Mouse (Mus musculus) Patski (cell line): ENCODE measurements around the gene Trim41. TPM values are rescaled to one million over a fixed set of nuclear protein-coding genes. Genes with fewer than 3 reads are reported as not detected.

ENCODE experiments used
- ATAC-seq: fragments of 100-300 bp; one replicate; pipeline ENCODE4 v1.8.0; 2021
- CTCF ChIA-PET: fragments of 350-600 bp; sonication (Branson Sonifier 250); formaldehyde crosslinking; loops from one replicate; lab custom pipeline; 2022; ENCODE audit warnings: inconsistent platforms; lab: Charles Lee
- POLR2A ChIA-PET: fragments of 350-600 bp; sonication (Branson Sonifier 250); formaldehyde crosslinking; loops from one replicate; lab custom pipeline; 2022; ENCODE audit warnings: antibody characterized with exemption, inconsistent platforms; lab: Charles Lee
- DNase-seq: peaks from one replicate; pipeline ENCODE4 v3.0.0-alpha.2; 2011; ENCODE audit warnings: low read depth, low spot score
- H3K27me3 ChIP-seq: fragments of 371-371 bp; one replicate; pipeline ENCODE4 v1.5.1; 2021
- CTCF ChIP-seq: fragments of 100-300 bp; IDR thresholded peaks from one replicate; pipeline ENCODE4 v1.5.1; 2021
- in situ Hi-C: fragments of 300-500 bp; cut with MboI; formaldehyde crosslinking; loops from 3 replicates; pipeline ENCODE4 v1.11.1; 2018; ENCODE audit warnings: low pct_unique_long_range_greater_than_20kb, mixed read lengths
- polyA plus RNA-seq: library from polyadenylated mRNA; unstranded; gene quantifications from one replicate; pipeline ENCODE4 v1.2.3, GENCODE M21; 2021

The Trim41 gene
- polyA plus RNA-seq, 1 experiment from 2014 or later = 63.9 TPM

GRCm38 (mm10) chr11:48808304-48808646 lies 8.9 kb downstream of the Trim41 start:
- TF ChIP-seq CTCF = no peak
- H3K27me3 ChIP-seq = no peaks in the 10 kb centered on the region
- ATAC-seq (no peak), DNase-seq (no peak)
- in situ Hi-C loops = loop anchor here (25.0 kb wide), 1 partner anchor 879 kb away; no protein-coding TSS in a partner anchor
- ChIA-PET POLR2A (interaction anchor here (4.0 kb wide), 1 partner anchor 8 kb away, joined by 14 read pairs; the partner anchor contains the start of gene Trim41), CTCF (interaction anchor here (2.6 kb wide), 1 partner anchor 12 kb away, joined by 8 read pairs; no protein-coding TSS in a partner anchor)

GRCm38 (mm10) chr11:48807563-48808303 lies 9.4 kb downstream of the Trim41 start:
- DNase-seq = no peak
- in situ Hi-C loops = loop anchor here (25.0 kb wide), 1 partner anchor 880 kb away; no protein-coding TSS in a partner anchor
- no peaks in the 10 kb centered on the region for H3K27me3 ChIP-seq
- POLR2A ChIA-PET = interaction anchor here (4.0 kb wide), 1 partner anchor 9 kb away, joined by 14 read pairs; the partner anchor contains the start of gene Trim41
- TF ChIP-seq CTCF = no peak
- no peak for ATAC-seq
- CTCF ChIA-PET = interaction anchor here (1.6 to 2.6 kb wide), 2 partner anchors 8 to 12 kb away, joined by 4 to 8 read pairs; no protein-coding TSS in a partner anchor

DNA sequence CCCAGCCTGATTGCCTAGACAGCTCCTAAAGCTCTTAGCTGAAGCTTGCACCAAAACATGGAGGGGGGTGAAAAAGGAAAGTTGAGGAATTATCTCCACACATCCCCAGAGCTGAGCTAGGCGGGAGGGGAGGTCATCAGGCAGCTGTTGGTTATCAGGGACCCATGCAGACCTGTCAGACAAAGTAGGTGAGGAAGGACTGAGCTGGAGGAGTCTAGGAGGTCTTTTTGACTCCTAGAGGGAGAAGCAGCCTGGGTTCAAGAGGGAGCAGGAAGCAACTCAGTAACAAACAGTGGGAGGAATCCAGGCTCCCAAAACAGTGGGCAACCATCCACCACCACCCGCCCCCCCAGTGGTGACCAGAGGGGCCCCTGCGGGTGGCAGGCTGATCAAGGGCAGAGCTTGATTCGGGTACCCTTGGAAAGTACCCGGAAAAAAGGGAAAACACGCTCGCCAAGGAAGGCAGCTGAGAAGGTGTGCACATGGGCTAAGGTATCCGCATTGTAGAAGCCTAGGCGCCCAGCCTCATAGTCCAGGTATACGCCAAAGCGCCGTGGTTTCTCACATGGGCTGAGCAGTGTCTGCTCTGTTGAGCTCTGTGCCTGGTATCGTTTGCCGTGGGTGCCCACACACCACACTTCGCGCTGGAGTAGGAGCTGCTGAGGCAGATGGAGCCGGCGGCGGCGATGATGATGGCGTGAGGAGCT lies 10.1 kb downstream of the Trim41 start:
- ATAC-seq (no peak), DNase-seq (no peak)
- no peak for TF ChIP-seq CTCF
- POLR2A ChIA-PET = interaction anchor here (1.0 to 4.0 kb wide), 2 partner anchors 10 kb away, joined by 6 to 14 read pairs; partner anchors contain the start of gene Trim41
- no peaks in the 10 kb centered on the region for H3K27me3 ChIP-seq
- CTCF ChIA-PET = interaction anchor here (1.6 kb wide), 1 partner anchor 9 kb away, joined by 4 read pairs; no protein-coding TSS in a partner anchor
- in situ Hi-C loops = loop anchor here (25.0 kb wide), 1 partner anchor 880 kb away; no protein-coding TSS in a partner anchor

GRCm38 (mm10) chr11:48804922-48805321 lies 12.2 kb downstream of the Trim41 start:
- in situ Hi-C loops = loop anchor here (5.0 to 25.0 kb wide), 2 partner anchors 442 to 882 kb away; no protein-coding TSS in a partner anchor
- TF ChIP-seq CTCF = no peak
- POLR2A ChIA-PET = no interaction called here
- no peaks in the 10 kb centered on the region for H3K27me3 ChIP-seq
- no peak for ATAC-seq
- no peak for DNase-seq
- CTCF ChIA-PET = interaction anchor here (1.2 to 2.1 kb wide), 3 partner anchors 9 to 46 kb away, joined by 3 to 10 read pairs (median 4); no protein-coding TSS in a partner anchor

DNA sequence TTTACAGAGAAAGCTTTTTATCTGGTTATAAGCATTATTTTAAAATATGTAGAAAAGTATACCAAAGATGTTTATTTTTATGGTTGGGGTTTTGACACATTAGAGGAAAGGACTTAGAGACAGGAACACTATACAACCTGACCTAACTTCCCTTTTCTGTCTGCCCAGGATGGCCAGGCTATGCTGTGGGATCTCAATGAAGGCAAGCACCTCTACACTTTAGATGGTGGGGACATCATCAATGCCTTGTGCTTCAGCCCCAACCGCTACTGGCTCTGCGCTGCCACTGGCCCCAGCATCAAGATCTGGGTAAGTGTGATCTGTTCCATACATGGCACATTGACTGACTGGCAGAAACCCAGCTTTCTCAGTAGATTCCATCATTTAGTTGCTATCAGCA lies 13.2 kb downstream of the Trim41 start:
- no peaks in the 10 kb centered on the region for H3K27me3 ChIP-seq
- in situ Hi-C loops = loop anchor here (5.0 to 25.0 kb wide), 2 partner anchors 443 to 883 kb away; no protein-coding TSS in a partner anchor
- TF ChIP-seq CTCF = no peak
- no peak for ATAC-seq
- ChIA-PET POLR2A (no interaction called here), CTCF (interaction anchor here (1.5 to 2.1 kb wide), 3 partner anchors 10 to 47 kb away, joined by 4 read pairs; no protein-coding TSS in a partner anchor)
- DNase-seq = no peak

DNA sequence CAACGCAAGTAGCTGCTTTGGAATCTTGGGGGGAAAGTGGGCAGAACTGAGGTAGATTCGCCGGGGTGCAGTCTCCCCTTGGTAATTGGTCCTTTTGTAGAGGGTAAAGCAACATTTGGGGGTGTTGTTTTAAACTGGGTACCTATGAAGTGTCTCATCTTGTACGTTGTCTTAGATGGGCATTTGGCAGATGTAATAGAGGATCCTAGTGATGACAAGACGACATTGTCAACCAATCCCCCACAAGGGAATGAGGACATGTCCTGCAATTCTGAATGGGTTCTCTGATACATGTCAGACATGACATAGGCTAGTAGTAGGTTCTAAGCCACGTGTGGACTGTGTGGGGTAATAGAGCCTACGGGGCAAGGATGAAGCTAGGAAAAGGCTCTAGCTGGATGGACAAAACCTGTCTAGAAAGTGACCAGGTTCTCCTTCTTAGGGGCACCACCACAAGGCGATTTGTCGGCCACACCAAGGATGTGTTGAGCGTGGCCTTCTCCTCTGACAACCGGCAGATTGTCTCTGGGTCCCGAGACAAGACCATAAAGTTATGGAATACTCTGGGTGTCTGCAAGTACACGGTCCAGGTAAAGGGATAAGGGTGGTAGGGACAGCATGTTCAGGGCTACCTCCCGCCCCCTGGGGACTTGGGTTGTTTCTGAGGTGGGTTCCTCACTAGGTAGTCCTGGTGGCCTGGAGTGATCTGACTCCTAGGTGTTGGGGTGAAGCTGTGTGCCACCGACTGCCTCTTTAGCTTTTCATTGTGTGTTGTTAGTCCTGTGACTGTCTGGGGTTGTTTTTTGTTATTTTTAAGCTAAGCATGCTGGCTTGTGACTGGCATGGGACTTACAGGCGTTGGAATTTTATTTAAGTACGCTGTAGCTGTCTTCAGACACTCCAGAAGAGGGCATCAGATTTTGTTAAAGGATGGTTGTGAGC lies 15.1 kb downstream of the Trim41 start:
- ATAC-seq (no peak), DNase-seq (no peak)
- in situ Hi-C loops = loop anchor here (5.0 to 25.0 kb wide), 2 partner anchors 445 to 885 kb away; no protein-coding TSS in a partner anchor
- ChIA-PET POLR2A (interaction anchor here (0.9 to 1.6 kb wide), 4 partner anchors 10 to 294 kb away, joined by 3 to 6 read pairs (median 4); no protein-coding TSS in a partner anchor), CTCF (interaction anchor here (1.0 to 2.0 kb wide), 9 partner anchors 10 to 57 kb away, joined by 3 to 4 read pairs (median 3); no protein-coding TSS in a partner anchor)
- no peak for TF ChIP-seq CTCF
- no peaks in the 10 kb centered on the region for H3K27me3 ChIP-seq

- CTCF ChIA-PET = interaction anchor here (1.0 kb wide), 1 partner anchor 18 kb away, joined by 3 read pairs; no protein-coding TSS in a partner anchor
- no peaks in the 10 kb centered on the region for H3K27me3 ChIP-seq
- no peak for TF ChIP-seq CTCF
- POLR2A ChIA-PET = interaction anchor here (0.6 to 1.1 kb wide), 4 partner anchors 12 to 63 kb away, joined by 3 to 4 read pairs (median 4); no protein-coding TSS in a partner anchor
- in situ Hi-C loops = loop anchor here (5.0 to 25.0 kb wide), 4 partner anchors 57 to 887 kb away; no protein-coding TSS in a partner anchor
- DNase-seq (peak; percentile 70), ATAC-seq (peak; percentile 91)
These were observed 17.0 kb downstream of the Trim41 start, which contains the start of gene Rack1 for GRCm38 (mm10) chr11:48799921-48800701. Gene Rack1, plus strand, starts transcription at chr11:48800332.
